Mouse (Mus musculus): ENCODE results near the gene Cbs. TPM values are rescaled to one million over a fixed set of nuclear protein-coding genes. Genes with fewer than 3 reads are reported as not detected.
A peak's percentile ranks its signal among the peaks of the same experiment; 100 is the strongest.

The Cbs gene
- polyA plus RNA-seq, 1 experiment from 2014 or later, result 2.6 TPM

DNA sequence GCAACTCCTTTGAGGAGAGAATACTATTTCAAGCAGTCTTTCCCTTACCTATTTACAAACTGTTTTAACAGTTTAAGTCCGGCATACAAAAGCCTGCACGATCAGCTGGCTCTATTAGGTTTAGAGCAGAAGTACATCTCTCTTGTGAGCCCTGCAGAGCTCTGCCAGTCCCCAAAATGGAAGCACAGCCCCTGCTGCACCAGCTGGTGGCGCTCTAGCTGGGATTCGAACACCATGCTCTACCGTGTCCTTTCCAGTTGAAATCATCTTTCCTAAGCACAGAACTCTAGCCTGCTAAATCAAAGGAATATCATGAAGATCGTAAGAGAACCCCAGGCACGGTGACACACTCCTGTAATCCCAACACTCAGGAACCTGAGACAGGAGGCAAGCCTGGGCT lies 30.6 kb downstream of the Cbs start:
- Histone ChIP-seq H3K4me3 (replicated peaks) (no peak overlapping the region), H3K9me3 (no peaks in the 10 kb centered on the region), H3K4me2 (no peak overlapping the region), H3K27me3 (no peaks in the 10 kb centered on the region), H3K4me1 (no peaks in the 10 kb centered on the region), H3K9ac (no peak overlapping the region), H3K27ac (no peak overlapping the region), H3K36me3 (replicated peaks) (peaks cover 23% of the 10 kb centered on the region)
- WGBS, result 79% methylated on average over 7 of the region's 7 CpGs
- ATAC-seq (ENCODE audit: low FRiP score), result no peak

DNA sequence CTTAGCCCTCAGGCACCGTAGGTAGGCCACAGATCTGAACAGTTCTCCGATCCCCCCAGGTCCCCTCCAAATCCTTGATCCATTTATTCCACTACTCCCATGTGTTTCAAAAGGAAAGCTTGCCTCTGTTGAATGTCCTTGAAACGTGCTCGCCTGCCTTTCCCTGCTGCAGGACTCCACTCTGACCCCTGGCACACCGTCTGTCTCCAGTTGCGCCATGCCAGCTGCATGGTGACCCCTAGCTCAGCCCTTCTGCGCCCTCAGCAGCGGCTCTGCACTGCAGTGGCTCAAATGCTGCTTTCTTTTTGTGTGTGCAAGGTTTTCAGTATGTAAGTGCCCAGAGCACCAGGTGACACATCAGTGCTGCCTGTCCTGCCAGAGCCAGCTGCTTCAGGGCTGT lies 38.4 kb downstream of the Cbs start:
- no peaks in the 10 kb centered on the region for H3K27me3 ChIP-seq
- H3K4me1 ChIP-seq, result no peaks in the 10 kb centered on the region
- H3K9me3 ChIP-seq, result no peaks in the 10 kb centered on the region
- WGBS, result 92% methylated on average over 8 of the region's 8 CpGs
- no peak overlapping the region for H3K27ac ChIP-seq
- H3K4me2 ChIP-seq, result no peak overlapping the region
- H3K4me3 ChIP-seq (replicated peaks), result no peak overlapping the region
- H3K9ac ChIP-seq, result no peak overlapping the region
- peaks cover 45% of the 10 kb centered on the region for H3K36me3 ChIP-seq (replicated peaks)
- no peak for ATAC-seq (ENCODE audit: low FRiP score)

DNA sequence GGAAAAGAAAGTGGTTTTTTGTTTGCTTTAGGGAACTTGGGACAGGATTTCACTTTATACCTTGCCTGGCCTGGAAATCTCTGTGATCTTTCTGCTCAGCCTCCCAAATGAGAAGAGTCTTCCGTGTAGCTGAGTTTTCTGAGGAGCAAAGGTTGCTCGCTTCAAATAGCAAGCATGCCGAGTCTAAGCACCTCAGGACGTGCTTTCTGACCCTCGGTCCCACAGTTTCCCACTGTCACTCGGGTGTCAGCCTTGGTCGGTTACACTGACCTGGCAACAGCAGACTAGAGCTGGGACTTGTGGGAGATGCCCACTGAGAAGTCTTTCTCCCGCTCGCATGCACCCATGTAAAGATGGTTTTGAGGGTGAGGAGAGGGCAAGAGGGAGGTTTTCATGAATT lies 39.1 kb downstream of the Cbs start:
- peaks cover 39% of the 10 kb centered on the region for H3K36me3 ChIP-seq (replicated peaks)
- WGBS, result 91% methylated on average over 9 of the region's 9 CpGs
- ATAC-seq (ENCODE audit: low FRiP score), result no peak

DNA sequence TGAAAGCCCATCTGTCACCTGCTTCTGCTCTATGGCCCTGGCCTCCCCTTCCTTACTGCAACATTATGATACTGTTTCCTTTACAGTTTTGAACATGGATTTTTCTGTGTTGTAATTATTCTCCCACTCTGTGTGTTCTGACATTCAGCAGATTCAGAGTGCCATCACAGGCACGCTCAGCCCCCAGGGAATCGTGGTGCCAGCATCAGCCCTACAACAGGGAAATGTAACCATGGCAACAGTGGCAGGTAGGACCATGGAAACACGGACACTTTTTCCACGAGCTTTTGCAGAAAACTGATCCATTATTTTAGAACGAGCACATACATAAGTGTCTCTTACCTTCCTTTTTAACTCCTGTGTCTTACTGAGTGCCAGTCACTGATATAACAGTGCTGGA lies 42.0 kb downstream of the Cbs start:
- Histone ChIP-seq H3K4me3 (replicated peaks) (no peak overlapping the region), H3K36me3 (replicated peaks) (peaks cover 53% of the 10 kb centered on the region), H3K9ac (no peak overlapping the region), H3K27me3 (no peaks in the 10 kb centered on the region), H3K4me1 (no peaks in the 10 kb centered on the region), H3K27ac (0 out of 2 replicates have a peak overlapping the region, but pooled peaks have one; percentile 36), H3K9me3 (no peaks in the 10 kb centered on the region), H3K4me2 (no peak overlapping the region)
- 68% methylated on average over 5 of the region's 5 CpGs for WGBS
- ATAC-seq (ENCODE audit: low FRiP score), result no peak

More for the DNA sequence above, 39.1 kb downstream of the Cbs start:
- H3K9ac ChIP-seq, result no peak overlapping the region
- no peaks in the 10 kb centered on the region for H3K27me3 ChIP-seq
- no peak overlapping the region for H3K27ac ChIP-seq
- H3K4me1 ChIP-seq, result no peaks in the 10 kb centered on the region
- no peak overlapping the region for H3K4me2 ChIP-seq
- H3K4me3 ChIP-seq (replicated peaks), result no peak overlapping the region
- no peaks in the 10 kb centered on the region for H3K9me3 ChIP-seq

DNA sequence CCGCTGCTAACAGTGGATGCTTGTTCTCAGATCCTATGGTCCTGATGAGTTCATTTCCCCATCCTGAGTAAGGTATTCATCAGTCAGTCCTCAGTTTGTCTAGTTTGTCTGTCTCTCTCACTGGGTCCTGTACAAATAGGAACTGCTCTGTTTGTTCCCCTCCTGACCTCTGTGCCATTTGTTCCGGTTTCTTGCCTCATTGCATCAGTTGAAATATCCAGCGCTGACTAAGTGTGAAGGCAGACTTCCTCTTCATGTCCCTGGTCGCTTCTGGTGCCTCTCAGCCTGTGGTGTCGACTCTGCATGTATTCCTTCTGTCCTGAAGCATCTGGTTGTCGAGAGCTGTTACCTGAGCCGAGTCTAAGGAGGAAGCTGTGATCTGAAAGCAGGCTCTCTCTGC lies 42.4 kb downstream of the Cbs start:
- H3K27me3 ChIP-seq, result no peaks in the 10 kb centered on the region
- H3K9me3 ChIP-seq, result no peaks in the 10 kb centered on the region
- H3K9ac ChIP-seq, result no peak overlapping the region
- no peaks in the 10 kb centered on the region for H3K4me1 ChIP-seq
- WGBS, result 82% methylated on average over 7 of the region's 7 CpGs
- H3K4me2 ChIP-seq, result no peak overlapping the region
- 0 out of 2 replicates have a peak overlapping the region, but pooled peaks have one; percentile 36 for H3K27ac ChIP-seq
- no peak overlapping the region for H3K4me3 ChIP-seq (replicated peaks)
- no peak for ATAC-seq (ENCODE audit: low FRiP score)
- peaks cover 50% of the 10 kb centered on the region for H3K36me3 ChIP-seq (replicated peaks)

DNA sequence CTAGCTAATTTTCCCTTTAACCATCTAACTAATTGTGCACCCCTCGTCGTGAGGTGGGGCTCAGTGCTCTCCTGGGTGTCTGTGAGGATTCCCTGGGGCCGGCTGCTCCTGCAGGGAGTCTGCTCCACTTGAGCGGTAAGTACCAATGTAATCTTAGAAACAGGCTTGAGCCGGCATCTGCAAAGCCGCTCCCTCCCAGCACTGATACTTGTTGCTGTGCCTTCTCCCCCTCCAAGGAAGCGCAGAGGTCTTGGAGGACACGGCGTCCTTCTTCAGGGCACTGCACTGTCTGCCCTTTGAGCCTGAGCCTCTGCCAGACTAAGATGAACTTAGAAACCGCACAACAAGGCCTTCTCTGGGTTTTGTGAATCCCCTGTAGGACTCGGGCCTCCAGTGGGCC lies 46.2 kb downstream of the Cbs start:
- H3K27me3 ChIP-seq, result no peaks in the 10 kb centered on the region
- H3K4me1 ChIP-seq, result no peaks in the 10 kb centered on the region
- peaks cover 40% of the 10 kb centered on the region for H3K36me3 ChIP-seq (replicated peaks)
- no peak overlapping the region for H3K27ac ChIP-seq
- no peaks in the 10 kb centered on the region for H3K9me3 ChIP-seq
- H3K4me3 ChIP-seq (replicated peaks), result no peak overlapping the region
- H3K9ac ChIP-seq, result no peak overlapping the region
- 85% methylated on average over 11 of the region's 11 CpGs for WGBS
- no peak overlapping the region for H3K4me2 ChIP-seq
- ATAC-seq (ENCODE audit: low FRiP score), result no peak

DNA sequence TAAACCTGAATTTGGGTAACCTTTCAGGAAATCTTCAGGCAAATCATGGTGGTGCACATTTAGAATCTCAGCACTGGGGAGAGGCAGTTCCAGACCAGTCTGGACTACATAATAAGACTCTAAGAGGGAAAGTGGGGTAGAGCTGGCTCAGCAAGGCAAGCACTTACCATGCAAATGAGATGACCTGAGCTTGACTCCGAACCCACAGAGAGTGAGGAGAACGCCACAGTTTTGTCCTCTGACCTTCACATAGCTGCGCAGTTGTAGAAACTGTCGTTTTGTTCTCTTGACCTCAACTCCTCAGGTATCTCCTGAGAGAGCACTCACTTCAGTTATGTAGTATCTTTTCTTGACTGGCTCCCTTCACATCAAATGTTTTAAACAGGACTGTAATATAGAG lies 48.3 kb downstream of the Cbs start:
- WGBS, result 96% methylated on average over 4 of the region's 4 CpGs
- ATAC-seq (ENCODE audit: low FRiP score), result no peak
- H3K27ac ChIP-seq, result no peak overlapping the region
- H3K9ac ChIP-seq, result no peak overlapping the region
- H3K36me3 ChIP-seq (replicated peaks), result peaks cover 38% of the 10 kb centered on the region
- no peaks in the 10 kb centered on the region for H3K9me3 ChIP-seq
- no peak overlapping the region for H3K4me2 ChIP-seq
- H3K27me3 ChIP-seq, result no peaks in the 10 kb centered on the region
- no peak overlapping the region for H3K4me3 ChIP-seq (replicated peaks)
- no peaks in the 10 kb centered on the region for H3K4me1 ChIP-seq

DNA sequence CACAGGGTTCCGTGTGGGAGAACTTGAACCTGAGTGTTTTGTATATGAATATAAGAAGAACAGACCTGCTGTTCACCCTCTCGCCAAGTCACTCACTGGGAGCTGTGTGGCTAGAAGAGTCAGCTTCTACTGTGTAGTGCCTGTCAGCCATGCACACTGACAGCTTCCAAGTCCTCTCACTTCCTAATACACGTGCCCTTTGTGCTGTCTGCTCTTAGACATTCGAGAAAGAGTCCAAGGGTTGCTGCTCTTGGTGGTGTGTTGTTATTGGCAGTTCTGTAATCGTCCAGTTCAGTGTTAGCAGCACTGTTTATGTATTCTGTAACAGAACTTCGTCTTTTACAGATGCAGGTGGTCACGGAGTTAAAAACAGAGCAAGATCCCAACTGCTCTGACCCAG lies 48.9 kb downstream of the Cbs start:
- H3K9ac ChIP-seq, result no peak overlapping the region
- H3K9me3 ChIP-seq, result no peaks in the 10 kb centered on the region
- ATAC-seq (ENCODE audit: low FRiP score), result no peak
- H3K4me3 ChIP-seq (replicated peaks), result no peak overlapping the region
- no peak overlapping the region for H3K27ac ChIP-seq
- H3K4me1 ChIP-seq, result peaks cover 2% of the 10 kb centered on the region; the same call in 1 of the 2 replicates
- H3K4me2 ChIP-seq, result no peak overlapping the region
- no peaks in the 10 kb centered on the region for H3K27me3 ChIP-seq
- peaks cover 38% of the 10 kb centered on the region for H3K36me3 ChIP-seq (replicated peaks)
- WGBS, result 84% methylated on average over 7 of the region's 7 CpGs

DNA sequence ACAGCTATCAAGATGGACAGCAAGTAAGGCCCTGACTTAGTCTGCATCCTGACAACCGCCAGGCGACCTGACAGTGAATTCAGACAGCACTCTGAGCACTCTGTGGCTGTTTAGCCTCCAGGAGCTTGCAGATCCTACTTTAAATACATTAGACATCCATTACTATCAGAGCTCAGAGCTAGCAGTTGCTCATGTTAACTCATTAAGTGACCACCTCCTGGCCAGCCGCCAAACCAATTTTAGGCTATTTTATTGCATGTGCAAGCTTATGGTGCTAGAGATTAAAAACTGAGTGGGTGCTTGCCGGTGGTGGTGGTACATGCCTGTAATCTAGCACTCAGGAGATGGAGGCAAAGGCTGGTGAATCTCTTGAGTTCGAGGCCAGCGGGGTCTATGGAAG lies 53.3 kb downstream of the Cbs start:
- Histone ChIP-seq H3K27ac (0 out of 2 replicates have a peak overlapping the region, but pooled peaks have one; percentile 14), H3K27me3 (no peaks in the 10 kb centered on the region), H3K9me3 (no peaks in the 10 kb centered on the region), H3K4me1 (peaks cover 18% of the 10 kb centered on the region), H3K9ac (no peak overlapping the region), H3K4me3 (replicated peaks) (no peak overlapping the region), H3K4me2 (no peak overlapping the region), H3K36me3 (replicated peaks) (peaks cover 8% of the 10 kb centered on the region)
- ATAC-seq (ENCODE audit: low FRiP score), result no peak
- 88% methylated on average over 6 of the region's 6 CpGs for WGBS

DNA sequence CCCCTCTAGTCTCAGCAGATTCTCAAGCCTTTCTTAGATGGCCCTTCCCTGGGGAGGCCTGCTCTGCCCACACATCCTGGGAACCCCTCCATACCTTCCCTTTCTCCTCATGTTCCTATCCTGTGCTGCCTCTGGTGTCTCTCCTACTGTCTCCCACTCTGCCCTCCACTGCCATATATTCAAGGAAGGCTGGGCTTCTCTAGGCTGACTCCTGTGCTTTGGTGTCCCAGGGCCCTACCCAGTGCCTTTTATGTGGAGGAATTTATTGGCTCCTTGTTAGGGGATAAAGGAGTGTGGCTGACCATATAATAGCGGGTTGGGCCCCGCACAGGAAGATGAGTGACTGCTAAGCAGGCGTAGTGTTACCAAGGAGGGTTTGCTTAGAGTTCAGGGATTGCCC lies 53.9 kb downstream of the Cbs start:
- H3K27me3 ChIP-seq, result no peaks in the 10 kb centered on the region
- WGBS, result 75% methylated on average over 3 of the region's 3 CpGs
- no peak overlapping the region for H3K4me2 ChIP-seq
- peaks cover 18% of the 10 kb centered on the region for H3K4me1 ChIP-seq
- no peak overlapping the region for H3K27ac ChIP-seq
- H3K9me3 ChIP-seq, result no peaks in the 10 kb centered on the region
- no peak overlapping the region for H3K9ac ChIP-seq
- H3K36me3 ChIP-seq (replicated peaks), result peaks cover 8% of the 10 kb centered on the region
- ATAC-seq (ENCODE audit: low FRiP score), result no peak
- no peak overlapping the region for H3K4me3 ChIP-seq (replicated peaks)

DNA sequence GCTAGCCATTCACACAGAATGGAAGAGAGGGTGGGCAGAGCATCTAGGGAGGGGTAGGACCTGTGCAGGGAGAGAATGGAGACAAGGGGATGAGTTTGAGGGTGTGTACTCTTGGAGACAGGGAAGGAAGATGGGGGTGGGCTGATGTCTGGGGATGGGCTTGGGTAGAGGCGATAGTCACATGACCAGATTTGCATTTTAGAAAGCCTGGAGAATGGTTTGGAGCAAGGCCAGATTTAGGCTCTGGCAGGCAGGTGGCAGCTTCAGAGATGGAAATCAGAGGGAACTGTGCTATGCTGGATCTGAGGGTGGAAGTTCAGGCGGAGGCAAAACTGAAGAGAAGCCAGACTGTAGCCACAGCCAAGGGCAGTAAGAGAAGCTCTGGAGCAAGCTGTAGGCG lies 56.7 kb downstream of the Cbs start:
- peak overlapping the region; percentile 29; the same call in 1 of the 2 replicates for H3K9ac ChIP-seq
- peak; percentile 78 for ATAC-seq (ENCODE audit: low FRiP score)
- 51% methylated on average over 3 of the region's 3 CpGs for WGBS

DNA sequence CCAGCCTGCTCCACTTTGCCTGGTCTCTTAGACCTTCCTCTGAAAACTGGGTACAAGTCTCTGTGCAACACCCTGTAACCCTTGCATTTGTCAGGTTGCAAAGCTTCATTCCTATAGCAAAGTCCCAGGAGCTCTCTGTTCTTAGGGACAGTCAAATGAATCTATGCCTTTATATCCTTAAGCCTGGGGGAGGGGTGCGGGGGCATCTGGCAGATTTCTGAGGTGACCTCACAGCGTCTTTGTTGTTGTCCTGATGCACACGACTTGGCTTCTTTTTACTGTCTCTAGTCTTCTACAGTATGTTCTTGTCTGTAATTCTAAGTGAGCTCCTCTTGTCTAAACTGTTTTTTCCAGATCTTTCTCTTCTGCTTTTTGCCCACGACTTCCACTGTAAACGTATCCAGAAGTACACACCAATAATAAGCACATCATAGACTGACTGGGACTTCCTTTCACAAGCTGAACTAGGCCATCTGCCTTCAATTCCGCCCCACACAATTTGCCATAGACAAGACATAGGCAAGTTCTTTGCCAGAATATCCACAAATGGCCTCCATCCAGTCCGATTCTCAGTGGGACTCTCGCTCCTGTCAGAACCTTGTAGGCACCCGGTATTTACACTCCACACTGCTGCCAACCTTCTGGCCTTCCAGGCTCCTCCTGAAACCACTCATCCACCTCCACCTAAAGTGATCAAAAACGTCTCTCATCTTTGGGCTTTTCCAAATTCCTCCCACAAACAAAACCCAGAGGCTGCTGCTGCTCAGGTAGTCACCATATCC lies 60.5 kb downstream of the Cbs start:
- Histone ChIP-seq H3K4me1 (peaks cover 15% of the 10 kb centered on the region), H3K9me3 (no peaks in the 10 kb centered on the region), H3K27me3 (no peaks in the 10 kb centered on the region), H3K4me2 (no peak overlapping the region), H3K4me3 (replicated peaks) (no peak overlapping the region), H3K9ac (no peak overlapping the region), H3K36me3 (replicated peaks) (no peaks in the 10 kb centered on the region), H3K27ac (no peak overlapping the region)
- no peak for ATAC-seq (ENCODE audit: low FRiP score)
- WGBS, result 88% methylated on average over 10 of the region's 10 CpGs

More for the DNA sequence above, 56.7 kb downstream of the Cbs start:
- no peaks in the 10 kb centered on the region for H3K9me3 ChIP-seq
- no peak overlapping the region for H3K4me2 ChIP-seq
- peaks cover 8% of the 10 kb centered on the region for H3K36me3 ChIP-seq (replicated peaks)
- H3K27me3 ChIP-seq, result no peaks in the 10 kb centered on the region
- H3K27ac ChIP-seq, result peak overlapping the region; percentile 73
- H3K4me3 ChIP-seq (replicated peaks), result no peak overlapping the region
- H3K4me1 ChIP-seq, result peaks cover 18% of the 10 kb centered on the region

DNA sequence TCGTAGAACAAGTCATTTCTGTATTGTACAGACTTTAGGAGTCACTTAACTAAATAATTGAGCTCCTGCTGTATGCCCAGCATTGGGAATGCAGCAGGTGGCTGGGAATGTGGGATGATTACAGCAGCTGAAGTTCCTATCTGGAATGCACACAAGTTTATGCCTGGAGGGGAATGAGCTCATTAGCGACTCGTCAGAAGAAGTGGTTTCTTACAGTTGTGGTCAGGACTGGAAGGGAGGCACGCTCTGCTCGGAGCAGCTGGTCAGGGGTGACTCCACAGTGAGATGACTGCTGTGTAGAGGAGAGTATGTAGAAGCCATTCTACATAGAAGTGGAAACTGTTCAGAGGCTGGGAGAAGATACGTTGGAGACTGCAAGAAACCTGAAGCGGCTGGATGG lies 62.4 kb downstream of the Cbs start:
- H3K27ac ChIP-seq, result no peak overlapping the region
- no peak overlapping the region for H3K4me2 ChIP-seq
- H3K36me3 ChIP-seq (replicated peaks), result no peaks in the 10 kb centered on the region
- ATAC-seq (ENCODE audit: low FRiP score), result no peak
- WGBS, result 84% methylated on average over 7 of the region's 7 CpGs
- H3K4me1 ChIP-seq, result no peaks in the 10 kb centered on the region; the same call in 1 of the 2 replicates
- H3K27me3 ChIP-seq, result no peaks in the 10 kb centered on the region
- no peak overlapping the region for H3K9ac ChIP-seq
- no peak overlapping the region for H3K4me3 ChIP-seq (replicated peaks)
- no peaks in the 10 kb centered on the region for H3K9me3 ChIP-seq
